Mouse (Mus musculus) liver, embryonic 16.5 days (tissue): ENCODE data around the gene Adgrg6. TPM values are rescaled to one million over a fixed set of nuclear protein-coding genes. Genes with fewer than 3 reads are reported as not detected.
A peak's percentile ranks its signal among the peaks of the same experiment; 100 is the strongest.

ENCODE experiments used
- ATAC-seq: fragments of 200-750 bp; cut with Nextera tagmentation; 2 replicates; pipeline ENCODE4 v1.8.0; 2017; ENCODE audit warnings: low read depth, mild to moderate bottlenecking, moderate number of reproducible peaks, moderate library complexity
- H3K27ac ChIP-seq: fragments of 300-500 bp; sonication (generic); 2 replicates; pipeline ENCODE4 v1.5.1; 2014; ENCODE audit warnings: mild to moderate bottlenecking, low read length
- H3K27me3 ChIP-seq: fragments of 300-500 bp; sonication (generic); 2 replicates; pipeline ENCODE4 v1.6.1; 2014; ENCODE audit warnings: low read depth, low read length, mixed read lengths; ENCODE audit not compliant: control insufficient read depth, insufficient read depth
- H3K36me3 ChIP-seq: fragments of 300-500 bp; sonication (generic); 2 replicates; pipeline ENCODE4 v1.6.1; 2014; ENCODE audit warnings: mild to moderate bottlenecking; ENCODE audit not compliant: control insufficient read depth, insufficient read depth
- H3K4me1 ChIP-seq: fragments of 300-500 bp; sonication (generic); 2 replicates; pipeline ENCODE4 v1.6.1; 2014; ENCODE audit warnings: low read depth, low read length, mixed read lengths; ENCODE audit not compliant: control insufficient read depth
- H3K4me2 ChIP-seq: fragments of 300-500 bp; sonication (generic); 2 replicates; pipeline ENCODE4 v1.6.1; 2014; ENCODE audit warnings: low read depth, low read length, mixed read lengths
- H3K4me3 ChIP-seq: fragments of 300-500 bp; sonication (generic); 2 replicates; pipeline ENCODE4 v1.5.1; 2014; ENCODE audit warnings: low read depth, mild to moderate bottlenecking, low read length
- H3K9ac ChIP-seq: fragments of 300-500 bp; sonication (generic); 2 replicates; pipeline ENCODE4 v1.6.1; 2014; ENCODE audit warnings: low read depth, low read length
- H3K9me3 ChIP-seq: fragments of 300-500 bp; sonication (generic); replicated peaks from 2 replicates; pipeline ENCODE4 v1.6.1; 2016; ENCODE audit warnings: low read length; ENCODE audit not compliant: control insufficient read depth
- WGBS: fragments of 180-500 bp; shearing (Covaris S2); extraction: QIAGEN DNeasy Blood & Tissue Kit; methylation state at CpG from one replicate; pipeline ENCODE4 v1.1.7; 2014; ENCODE audit not compliant: insufficient replicate concordance; 5-methylcytosine and 5-hydroxymethylcytosine counted together
- polyA plus RNA-seq: library from polyadenylated mRNA; unstranded; fragments of >200 nt; fragmentation: Nextera tagmentation; extraction: Ambion mirVana; gene quantifications from 2 replicates; pipeline ENCODE4 v1.2.1, GENCODE M21; 2015

Adgrg6 gene
- polyA plus RNA-seq, result 0.53 and 0.63 TPM in 2 replicates

DNA sequence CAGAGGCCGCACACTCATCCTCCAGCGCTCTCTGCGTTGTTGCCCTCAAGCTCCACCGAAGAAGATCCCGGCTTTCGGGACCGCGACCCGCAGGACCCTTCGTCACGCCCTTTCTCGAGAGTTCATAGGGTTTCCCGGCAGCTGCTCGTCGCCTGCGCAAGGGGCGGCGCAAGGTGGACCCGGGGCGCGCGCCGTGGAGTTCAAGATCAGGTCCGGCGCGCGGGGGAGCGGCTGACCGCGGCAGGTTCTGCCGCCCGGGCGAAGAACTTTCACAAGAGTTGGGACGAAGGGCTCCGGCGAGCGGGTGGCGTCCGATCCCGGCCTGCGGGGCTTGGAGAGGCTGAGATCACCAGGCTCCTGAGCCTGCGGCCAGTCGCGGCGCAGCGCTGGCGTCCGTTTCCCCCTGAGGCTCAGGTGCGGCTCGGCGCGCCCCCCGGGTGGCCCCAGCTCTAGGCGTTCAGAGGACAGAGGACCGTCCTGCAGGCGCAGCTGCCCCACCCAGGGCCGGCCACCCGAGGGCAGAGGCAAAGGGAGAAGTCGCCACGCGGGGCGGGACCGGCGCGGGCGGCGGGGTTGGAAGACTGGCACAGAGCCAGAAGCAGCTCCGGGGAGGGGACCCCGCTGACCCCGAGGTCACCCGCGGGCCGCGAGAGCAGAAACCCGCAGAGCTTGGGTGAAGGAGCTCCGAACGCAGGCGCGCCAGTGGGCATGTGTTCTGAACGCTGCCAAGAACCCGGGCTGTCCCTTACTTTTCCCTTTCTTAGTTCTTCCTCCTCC, at the start of gene Adgrg6:
Gene Adgrg6 (minus strand): TSS at position 719 of the 777 bp plus-strand sequence.
- H3K27ac ChIP-seq, result no peak within 1 kb of the TSS
- H3K36me3 ChIP-seq, result no peaks in the 10 kb centered on the region
- peaks cover 23% of the 10 kb centered on the region for H3K27me3 ChIP-seq
- peak within 1 kb of the TSS; percentile 56 for H3K4me3 ChIP-seq
- H3K4me2 ChIP-seq, result peak within 1 kb of the TSS; percentile 69
- no peaks in the 10 kb centered on the region for H3K9me3 ChIP-seq
- peak within 1 kb of the TSS; percentile 20; the same call in 1 of the 2 replicates for H3K9ac ChIP-seq
- no peaks in the 10 kb centered on the region for H3K4me1 ChIP-seq
- under 1% methylated on average over 75 of the region's 81 CpGs for WGBS
- 0 out of 2 replicates have a peak, but pooled peaks have one; percentile 11 for ATAC-seq

DNA sequence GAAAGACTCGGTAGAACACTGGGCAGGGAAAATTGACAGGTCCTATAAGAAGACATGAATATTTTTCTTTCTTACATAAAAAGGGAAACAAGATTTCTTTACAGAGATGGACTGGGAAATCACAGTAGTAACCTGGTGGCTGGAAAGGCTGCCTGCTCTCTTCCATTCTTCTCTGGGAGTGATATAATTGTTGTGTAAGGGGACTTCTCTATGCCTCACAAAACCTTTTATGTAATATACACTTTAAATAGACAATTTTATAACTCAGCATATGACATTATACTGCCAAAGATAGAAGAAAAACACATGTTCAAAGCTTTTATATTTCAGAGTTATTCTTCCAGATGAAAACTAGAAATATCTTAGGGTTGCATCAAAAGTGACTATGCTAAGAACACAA, 46.8 kb upstream of the Adgrg6 start:
- Histone ChIP-seq H3K9ac (no peak overlapping the region), H3K4me2 (no peak overlapping the region), H3K9me3 (no peaks in the 10 kb centered on the region), H3K27me3 (no peaks in the 10 kb centered on the region), H3K27ac (no peak overlapping the region), H3K4me1 (no peaks in the 10 kb centered on the region), H3K4me3 (no peak overlapping the region), H3K36me3 (no peaks in the 10 kb centered on the region)
- 62% methylated on average over 1 of the region's 1 CpGs for WGBS
- ATAC-seq, result no peak

DNA sequence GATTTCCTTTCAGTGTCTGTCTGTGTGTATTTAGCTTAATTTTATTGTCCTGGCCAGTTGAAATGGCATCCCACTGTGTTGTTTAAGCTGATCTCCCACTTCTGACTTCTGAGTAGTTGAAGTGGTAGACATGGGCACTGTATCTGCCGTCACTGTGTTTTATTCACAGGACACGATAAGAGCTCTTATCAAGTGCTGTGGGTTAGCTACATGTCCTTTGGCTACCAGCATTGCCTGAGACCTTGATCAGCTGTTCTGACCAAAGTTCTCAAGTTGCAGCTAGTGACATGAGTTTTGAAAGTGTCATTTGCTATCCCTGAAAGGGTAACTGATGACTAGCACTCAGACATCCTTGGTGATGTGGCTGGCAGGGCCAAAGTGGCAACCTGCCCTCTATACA, 45.4 kb upstream of the Adgrg6 start:
- H3K27ac ChIP-seq, result no peak overlapping the region
- no peak overlapping the region for H3K4me3 ChIP-seq
- H3K27me3 ChIP-seq, result no peaks in the 10 kb centered on the region
- WGBS, result 47% methylated on average over 2 of the region's 2 CpGs
- H3K4me2 ChIP-seq, result no peak overlapping the region
- H3K9me3 ChIP-seq, result no peaks in the 10 kb centered on the region
- no peak for ATAC-seq
- no peak overlapping the region for H3K9ac ChIP-seq
- H3K36me3 ChIP-seq, result no peaks in the 10 kb centered on the region
- H3K4me1 ChIP-seq, result no peaks in the 10 kb centered on the region

DNA sequence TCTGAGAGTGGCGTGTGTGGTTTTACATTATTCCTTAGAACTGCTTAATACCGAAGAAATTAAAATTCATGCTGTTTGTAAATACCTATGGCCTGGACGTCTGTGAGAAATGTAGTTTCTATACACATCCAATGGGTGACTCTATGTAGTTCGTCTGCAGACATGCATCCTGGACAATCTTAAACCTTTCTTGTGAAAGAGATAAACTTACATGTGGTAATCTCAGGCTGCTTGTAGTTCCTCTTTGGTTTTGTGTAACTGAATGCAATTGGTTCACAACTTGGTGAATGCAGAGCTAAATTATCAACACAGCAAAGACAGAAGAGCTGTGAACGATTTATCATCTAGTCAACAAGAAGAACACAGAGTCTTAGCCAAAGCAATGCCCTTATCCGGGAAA, 44.2 kb upstream of the Adgrg6 start:
- Histone ChIP-seq H3K9ac (no peak overlapping the region), H3K27ac (no peak overlapping the region), H3K4me3 (no peak overlapping the region), H3K36me3 (no peaks in the 10 kb centered on the region), H3K27me3 (no peaks in the 10 kb centered on the region), H3K4me1 (no peaks in the 10 kb centered on the region), H3K4me2 (no peak overlapping the region), H3K9me3 (no peaks in the 10 kb centered on the region)
- no peak for ATAC-seq
- 54% methylated on average over 6 of the region's 6 CpGs for WGBS

DNA sequence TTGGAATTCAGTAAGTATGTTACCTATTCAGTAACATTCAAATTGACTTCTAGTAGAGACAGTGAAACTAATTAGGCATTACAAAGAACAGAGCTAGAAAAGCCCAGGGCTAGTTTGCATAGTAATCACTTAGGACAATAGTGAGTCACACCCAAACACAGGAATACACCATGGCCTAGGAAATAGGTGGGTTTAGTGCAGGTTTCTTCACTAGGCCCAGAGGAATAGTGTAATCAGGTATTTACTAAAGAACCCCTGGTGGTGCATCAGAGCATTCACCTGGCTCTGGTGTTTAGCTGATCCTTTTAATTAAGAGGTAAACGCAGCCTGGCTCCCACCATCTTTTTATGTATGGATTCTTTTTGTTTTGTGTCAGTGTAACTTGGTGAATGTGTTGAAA, 38.0 kb upstream of the Adgrg6 start:
- H3K9ac ChIP-seq, result no peak overlapping the region
- no peak overlapping the region for H3K27ac ChIP-seq
- no peak for ATAC-seq
- no peak overlapping the region for H3K4me2 ChIP-seq
- H3K4me3 ChIP-seq, result no peak overlapping the region
- H3K4me1 ChIP-seq, result no peaks in the 10 kb centered on the region
- H3K9me3 ChIP-seq, result no peaks in the 10 kb centered on the region
- no peaks in the 10 kb centered on the region for H3K27me3 ChIP-seq
- H3K36me3 ChIP-seq, result no peaks in the 10 kb centered on the region
- 54% methylated on average over 1 of the region's 1 CpGs for WGBS

DNA sequence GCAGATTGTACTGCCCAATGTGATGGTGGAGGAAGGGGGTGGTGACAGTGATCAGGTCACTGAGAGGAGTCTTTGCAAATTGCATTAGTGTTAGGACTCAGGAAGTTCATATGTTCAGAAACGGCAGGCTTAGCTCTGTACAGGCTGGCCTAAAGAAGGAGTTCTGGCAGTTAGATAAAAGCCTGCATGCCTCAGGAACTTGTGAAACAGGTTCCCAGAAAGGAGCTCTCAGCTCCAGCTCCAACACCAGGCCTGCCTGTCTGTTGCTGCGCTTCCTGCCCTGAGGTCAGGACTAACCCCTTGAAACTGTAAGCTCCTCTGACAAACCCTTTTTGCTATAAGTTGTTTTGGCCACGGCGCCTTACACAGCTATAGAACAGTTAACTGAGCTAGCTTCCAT, 28.8 kb upstream of the Adgrg6 start:
- no peak overlapping the region for H3K27ac ChIP-seq

DNA sequence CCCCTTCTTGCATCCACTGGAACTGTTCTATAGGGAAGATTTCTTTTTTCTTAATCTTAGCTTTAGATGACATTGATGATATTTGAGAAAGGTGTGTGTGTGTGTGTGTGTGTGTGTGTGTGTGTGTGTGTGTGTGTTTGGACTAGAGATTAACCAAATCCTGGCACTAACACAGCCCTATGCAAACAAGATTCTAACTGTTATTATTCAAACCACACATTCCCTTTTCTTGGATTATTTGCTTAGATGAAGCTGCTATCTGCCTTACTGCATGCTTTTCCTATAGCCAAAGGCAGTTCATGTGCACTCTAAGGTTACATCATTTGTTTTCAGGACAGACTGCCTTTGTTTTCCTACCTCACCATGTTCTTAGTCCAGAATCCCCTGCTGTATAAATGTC, 25.7 kb upstream of the Adgrg6 start:
- Histone ChIP-seq H3K4me1 (no peaks in the 10 kb centered on the region), H3K9ac (no peak overlapping the region), H3K27me3 (no peaks in the 10 kb centered on the region), H3K4me3 (no peak overlapping the region), H3K4me2 (no peak overlapping the region), H3K36me3 (no peaks in the 10 kb centered on the region), H3K27ac (no peak overlapping the region), H3K9me3 (no peaks in the 10 kb centered on the region)
- ATAC-seq, result no peak

More for the DNA sequence above, 28.8 kb upstream of the Adgrg6 start:
- no peak for ATAC-seq
- Histone ChIP-seq H3K27me3 (no peaks in the 10 kb centered on the region), H3K4me1 (no peaks in the 10 kb centered on the region), H3K4me3 (no peak overlapping the region), H3K4me2 (no peak overlapping the region), H3K9ac (no peak overlapping the region), H3K9me3 (no peaks in the 10 kb centered on the region), H3K36me3 (no peaks in the 10 kb centered on the region)
- WGBS, result 65% methylated on average over 4 of the region's 4 CpGs

DNA sequence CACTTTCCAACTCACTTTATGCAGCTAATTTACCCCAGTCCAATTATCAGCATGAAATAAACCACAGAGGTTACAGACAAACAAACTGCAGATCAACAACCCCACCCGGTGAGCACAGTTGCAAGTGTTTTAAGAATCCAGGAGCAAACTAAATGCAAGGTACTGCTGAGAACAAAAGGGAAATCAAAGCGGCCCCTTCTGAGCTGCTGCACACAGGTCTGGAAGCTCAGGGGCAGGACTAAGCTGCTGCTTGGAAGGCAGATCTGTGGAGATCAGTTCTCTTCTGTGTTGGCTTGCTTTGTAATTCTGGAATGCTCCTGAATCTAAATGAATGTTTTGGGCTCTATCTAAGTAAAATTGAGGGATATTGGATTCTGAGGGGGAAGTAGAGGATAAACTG, 25.2 kb upstream of the Adgrg6 start:
- H3K27ac ChIP-seq, result no peak overlapping the region
- no peaks in the 10 kb centered on the region for H3K4me1 ChIP-seq
- H3K9ac ChIP-seq, result no peak overlapping the region
- WGBS, result 21% methylated on average over 2 of the region's 2 CpGs
- H3K27me3 ChIP-seq, result no peaks in the 10 kb centered on the region
- no peak overlapping the region for H3K4me3 ChIP-seq
- H3K36me3 ChIP-seq, result no peaks in the 10 kb centered on the region
- no peak overlapping the region for H3K4me2 ChIP-seq
- ATAC-seq, result no peak
- no peaks in the 10 kb centered on the region for H3K9me3 ChIP-seq

DNA sequence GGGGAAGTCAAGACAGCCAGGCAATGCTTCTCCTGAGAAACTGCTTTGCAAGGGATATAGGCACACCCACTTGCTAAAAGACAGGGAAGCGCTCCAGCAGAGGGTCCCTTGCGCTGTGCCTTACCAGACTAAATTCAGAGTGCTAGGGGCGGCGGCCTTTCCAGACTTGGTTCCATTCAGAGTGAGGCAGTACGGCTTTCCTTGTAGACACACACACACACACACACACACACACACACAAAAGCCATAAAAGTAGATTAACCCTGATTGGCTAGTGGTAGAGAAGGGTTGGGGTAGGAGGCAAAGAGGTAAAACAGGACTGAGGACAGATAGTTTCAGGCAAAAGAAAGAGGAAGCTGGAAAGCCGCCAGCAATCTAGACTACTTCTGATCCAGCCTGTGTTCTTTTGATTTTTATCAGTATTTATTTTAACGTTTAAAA, 672 bp upstream of the Adgrg6 start:
- H3K36me3 ChIP-seq, result no peaks in the 10 kb centered on the region
- H3K9me3 ChIP-seq, result no peaks in the 10 kb centered on the region
- no peak overlapping the region for H3K9ac ChIP-seq
- H3K4me3 ChIP-seq, result no peak overlapping the region
- H3K4me1 ChIP-seq, result no peaks in the 10 kb centered on the region
- peaks cover 23% of the 10 kb centered on the region for H3K27me3 ChIP-seq
- 23% methylated on average over 7 of the region's 7 CpGs for WGBS
- ATAC-seq, result no peak
- no peak overlapping the region for H3K27ac ChIP-seq
- H3K4me2 ChIP-seq, result no peak overlapping the region
